Mouse (Mus musculus) C2C12 (cell line): ENCODE data around the gene Ankub1. TPM values are rescaled to one million over a fixed set of nuclear protein-coding genes. Genes with fewer than 3 reads are reported as not detected.
A peak's percentile ranks its signal among the peaks of the same experiment; 100 is the strongest.

Source experiments
- H3K27me3 ChIP-seq: one replicate; pipeline ENCODE4 v1.6.1; 2011; ENCODE audit not compliant: control insufficient read depth, insufficient read depth, insufficient read length
- H3K36me3 ChIP-seq: one replicate; pipeline ENCODE4 v1.6.1; 2011; ENCODE audit not compliant: control insufficient read depth, insufficient read depth
- H3K4me3 ChIP-seq: one replicate; pipeline ENCODE4 v1.5.1; 2011; ENCODE audit warnings: mild to moderate bottlenecking, control low read depth; ENCODE audit not compliant: poor library complexity, insufficient read depth, severe bottlenecking
- H3K79me2 ChIP-seq: one replicate; pipeline ENCODE4 v1.6.1; 2011; ENCODE audit not compliant: control insufficient read depth, insufficient read depth
- H3K79me3 ChIP-seq: one replicate; pipeline ENCODE4 v1.6.1; 2011; ENCODE audit warnings: low read depth, control low read depth
- H3ac ChIP-seq: one replicate; pipeline ENCODE3; 2011; ENCODE audit warnings: low read depth; ENCODE audit not compliant: control insufficient read depth, insufficient read length
- CEBPB ChIP-seq: IDR thresholded peaks from one replicate; pipeline ENCODE4 v1.6.1; 2011; ENCODE audit warnings: low read depth, mild to moderate bottlenecking, control low read depth, moderate library complexity
- CTCF ChIP-seq: IDR thresholded peaks from one replicate; pipeline ENCODE4 v1.5.1; 2011; ENCODE audit not compliant: control insufficient read depth, insufficient read depth, insufficient read length
- FOSL1 ChIP-seq: IDR thresholded peaks from one replicate; pipeline ENCODE4 v1.8.0; 2011; ENCODE audit warnings: mild to moderate bottlenecking, low read length; ENCODE audit not compliant: poor library complexity, insufficient read depth, severe bottlenecking
- MAX ChIP-seq: IDR thresholded peaks from one replicate; pipeline ENCODE4 v1.6.1; 2011; ENCODE audit warnings: mild to moderate bottlenecking, control low read depth
- MYOD1 ChIP-seq: IDR thresholded peaks from one replicate; pipeline ENCODE4 v1.6.1; 2011; ENCODE audit warnings: low read depth; ENCODE audit not compliant: control insufficient read depth, insufficient read length
- MYOG ChIP-seq: IDR thresholded peaks from one replicate; pipeline ENCODE4 v1.6.1; 2011; ENCODE audit not compliant: control insufficient read depth, insufficient read length; ENCODE audit errors: extremely low read depth
- USF1 ChIP-seq: IDR thresholded peaks from one replicate; pipeline ENCODE4 v1.6.1; 2011; ENCODE audit warnings: low read depth, mild to moderate bottlenecking, control low read depth, moderate library complexity
- polyA plus RNA-seq: library from polyadenylated mRNA; unstranded; fragments of >200 nt; fragmentation: generic; extraction: Trizol; gene quantifications from one replicate; pipeline ENCODE4 v1.2.1, GENCODE M21; 2012; ENCODE audit warnings: missing spikeins

Gene Ankub1
- polyA plus RNA-seq, 1 experiment, result not detected

- Histone ChIP-seq H3K36me3 (peaks cover 21% of the 10 kb centered on the region), H3K79me2 (peaks cover 28% of the 10 kb centered on the region), H3K27me3 (peaks cover 4% of the 10 kb centered on the region), H3ac (no peak overlapping the region), H3K4me3 (no peak overlapping the region), H3K79me3 (peaks cover 8% of the 10 kb centered on the region)
- TF ChIP-seq USF1, result no peak
- no peak for TF ChIP-seq MYOG
- TF ChIP-seq CEBPB, result no peak
- no peak for TF ChIP-seq MYOD1
- TF ChIP-seq FOSL1, result no peak
- TF ChIP-seq CTCF, result no peak
- TF ChIP-seq MAX, result no peak
These were observed 40.1 kb downstream of the Ankub1 start for GRCm38 (mm10) chr3:57652485-57652884.

- TF ChIP-seq MYOG, result no peak
- no peak for TF ChIP-seq MAX
- TF ChIP-seq FOSL1, result no peak
- TF ChIP-seq MYOD1, result no peak
- no peak for TF ChIP-seq USF1
- no peak for TF ChIP-seq CEBPB
- peaks cover 28% of the 10 kb centered on the region for H3K79me2 ChIP-seq
- peaks cover 21% of the 10 kb centered on the region for H3K36me3 ChIP-seq
- H3K27me3 ChIP-seq, result peaks cover 4% of the 10 kb centered on the region
- H3ac ChIP-seq, result peak overlapping the region; percentile 56
- peaks cover 8% of the 10 kb centered on the region for H3K79me3 ChIP-seq
- H3K4me3 ChIP-seq, result peak overlapping the region; percentile 43
These were observed 40.7 kb downstream of the Ankub1 start for GRCm38 (mm10) chr3:57651865-57652259.

DNA sequence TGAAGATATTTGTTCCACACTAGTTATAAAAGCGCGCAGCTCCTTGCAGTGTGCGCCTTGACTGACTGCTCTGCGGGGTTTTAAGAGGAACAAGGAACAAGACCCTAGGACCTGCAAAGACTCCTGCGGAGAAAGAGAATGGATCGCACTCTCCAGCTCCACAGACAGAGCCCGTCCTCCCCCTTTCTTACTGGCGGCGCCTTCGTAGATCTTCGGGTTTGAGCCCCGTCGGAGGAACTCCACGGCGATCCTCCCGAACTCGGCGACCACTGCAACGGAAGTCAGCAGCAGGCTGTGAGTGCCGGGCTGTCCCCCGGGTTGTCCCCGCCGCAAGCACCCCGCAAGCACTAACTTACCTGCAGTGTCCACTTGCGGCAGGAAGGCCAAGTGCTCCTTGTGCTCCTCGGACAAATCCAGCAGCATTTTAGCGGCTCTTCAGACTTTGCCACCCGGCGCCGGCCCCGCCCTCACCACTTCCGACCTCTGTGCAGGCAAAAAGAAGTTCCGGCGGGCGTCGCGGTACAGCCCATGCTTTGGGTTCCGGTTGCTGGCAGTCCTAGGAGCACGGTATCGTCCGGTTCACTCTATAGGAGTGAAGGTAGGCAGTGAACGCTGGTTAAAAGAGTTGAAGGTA is 41.3 kb downstream of the Ankub1 start, which contains the start of gene Commd2:
Gene Commd2, minus strand, starts transcription at position 485 of the 634 bp plus-strand sequence.
- Histone ChIP-seq H3K79me3 (peaks cover 8% of the 10 kb centered on the region), H3K36me3 (peaks cover 26% of the 10 kb centered on the region), H3K79me2 (peaks cover 28% of the 10 kb centered on the region), H3K4me3 (peak within 1 kb of the TSS; percentile 43), H3ac (peak within 1 kb of the TSS; percentile 72), H3K27me3 (peaks cover 4% of the 10 kb centered on the region)
- TF ChIP-seq MAX (peak; percentile 43), USF1 (no peak), MYOG (no peak), CEBPB (no peak), FOSL1 (no peak)

DNA sequence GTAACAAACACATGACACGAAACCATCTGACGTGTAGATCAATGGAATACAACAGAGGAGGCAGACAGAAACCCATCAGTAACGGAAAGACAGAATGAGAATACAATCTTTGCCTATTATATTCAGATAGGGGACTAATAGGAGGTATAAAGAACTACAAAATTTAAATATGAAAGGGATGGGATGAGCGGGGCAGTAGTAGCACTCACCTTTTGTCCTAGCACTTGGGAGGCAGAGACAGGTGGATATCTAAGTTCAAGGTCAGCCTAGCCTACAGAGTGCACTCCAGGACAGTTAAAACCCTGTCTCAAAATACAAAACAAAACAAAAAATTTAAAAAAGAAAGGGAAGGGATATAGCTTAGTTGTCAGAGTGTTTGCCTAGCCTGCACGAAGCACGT is 49.4 kb downstream of the Ankub1 start:
- peaks cover 33% of the 10 kb centered on the region for H3K36me3 ChIP-seq
- H3K4me3 ChIP-seq, result no peak overlapping the region
- TF ChIP-seq CTCF (no peak), USF1 (no peak), FOSL1 (no peak), MYOD1 (no peak), CEBPB (no peak), MYOG (no peak), MAX (no peak)
- H3K79me2 ChIP-seq, result no peaks in the 10 kb centered on the region
- no peaks in the 10 kb centered on the region for H3K79me3 ChIP-seq
- H3K27me3 ChIP-seq, result no peaks in the 10 kb centered on the region
- no peak overlapping the region for H3ac ChIP-seq

GRCm38 (mm10) chr3:57637596-57637995 is 55.0 kb downstream of the Ankub1 start:
- Histone ChIP-seq H3ac (no peak overlapping the region), H3K79me3 (no peaks in the 10 kb centered on the region), H3K79me2 (no peaks in the 10 kb centered on the region)

More at GRCm38 (mm10) chr3:57637596-57637995, 55.0 kb downstream of the Ankub1 start:
- Histone ChIP-seq H3K27me3 (no peaks in the 10 kb centered on the region), H3K36me3 (no peaks in the 10 kb centered on the region), H3K4me3 (no peak overlapping the region)
- no peak for TF ChIP-seq USF1
- no peak for TF ChIP-seq CTCF
- no peak for TF ChIP-seq MYOD1
- no peak for TF ChIP-seq CEBPB
- no peak for TF ChIP-seq FOSL1
- TF ChIP-seq MYOG, result no peak
- no peak for TF ChIP-seq MAX
